Mouse (Mus musculus) yolk sac, embryonic 10.5 days (tissue): ENCODE measurements at regions not wholly inside any gene's neighbourhood (a gene's known extent, or its start where the extent isn't known, plus 50 kb on each side); places are given as distances from the start of the nearest gene placed in this dataset.

Experiments used
- DNase-seq: peaks from one replicate; pipeline ENCODE4 v3.0.0-alpha.2; 2017; ENCODE audit warnings: low spot score

DNA sequence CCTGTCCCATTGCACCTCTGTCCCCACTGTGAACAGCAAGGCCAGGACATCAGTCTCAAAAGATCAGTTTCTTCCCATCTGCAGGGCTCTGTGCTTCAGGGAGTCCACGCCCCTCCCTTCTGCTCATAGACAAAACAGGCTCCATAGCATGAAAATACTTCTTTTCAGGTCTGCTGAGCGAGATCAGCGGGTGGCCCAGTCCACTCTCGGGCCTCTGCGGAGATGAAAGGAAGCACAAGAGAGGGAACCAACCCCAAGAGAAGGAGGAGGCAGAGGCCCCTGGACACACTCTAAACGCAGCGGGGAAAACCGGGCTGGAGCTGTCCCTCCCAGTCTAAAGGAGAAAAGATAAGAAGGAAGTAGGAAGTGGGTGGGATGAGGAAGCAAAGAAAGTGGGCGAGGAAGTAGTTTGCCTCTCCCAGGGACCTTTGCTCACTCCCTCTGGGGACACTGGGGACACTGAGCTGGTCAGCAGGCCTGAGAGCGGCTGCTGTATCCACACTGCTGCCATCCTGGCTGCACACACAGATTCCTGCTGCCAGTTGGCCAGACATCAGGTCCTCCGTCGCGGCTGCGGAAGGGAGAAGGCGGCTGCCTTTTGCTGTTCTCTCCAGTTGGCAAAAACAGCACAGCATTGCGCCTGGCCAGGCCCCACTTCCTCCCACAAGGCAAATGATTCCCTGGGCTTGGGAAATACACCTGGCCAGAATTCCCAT, 143.5 kb downstream of the Rybp start:
- DNase-seq: peak; percentile 81

DNA sequence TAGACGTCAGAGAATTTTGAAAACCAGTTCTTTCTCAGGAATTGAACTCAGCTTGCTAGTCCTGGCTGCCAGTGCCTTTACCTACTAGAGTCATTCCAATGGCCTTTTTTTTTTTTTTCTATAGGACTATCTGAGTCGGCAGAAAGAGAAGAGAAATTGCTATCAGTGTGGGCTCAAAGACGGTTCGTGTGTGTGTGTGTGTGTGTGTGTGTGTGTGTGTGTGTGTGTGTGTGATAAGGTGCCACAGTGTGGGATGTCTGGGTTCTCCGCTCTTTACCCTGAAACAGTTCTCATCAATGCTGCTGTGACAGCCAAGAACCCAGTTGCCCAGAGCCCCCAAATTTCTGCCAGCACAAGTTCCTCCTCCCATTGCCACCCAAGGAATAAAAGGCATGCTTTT, 146.1 kb downstream of the Rybp start:
- no peak for DNase-seq

DNA sequence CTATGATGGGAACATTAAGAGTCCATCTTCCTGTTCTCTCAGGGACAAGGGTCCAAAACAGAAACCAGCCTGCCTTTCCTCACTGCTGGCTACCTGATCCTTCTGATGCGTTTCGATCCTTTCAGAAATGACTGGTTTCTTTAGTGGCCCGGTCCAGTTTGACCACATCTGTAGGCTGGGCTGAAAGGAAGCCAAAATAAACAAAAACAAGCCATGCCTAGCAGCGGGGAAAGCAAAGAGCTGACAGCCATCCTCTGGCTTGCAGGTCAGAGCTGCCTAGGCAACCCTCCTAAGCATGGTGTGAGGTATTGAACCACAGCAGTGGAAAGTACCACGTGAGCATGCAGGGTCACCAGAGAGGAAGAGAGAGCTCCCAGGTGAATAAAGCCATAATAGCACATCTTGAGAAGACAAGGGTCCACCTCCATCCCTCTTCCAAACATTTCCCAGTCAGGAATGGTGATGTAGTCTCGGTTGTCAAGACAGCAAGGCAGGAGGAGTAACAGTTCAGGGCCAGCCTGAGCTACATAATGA, 146.6 kb downstream of the Rybp start:
- DNase-seq: no peak

DNA sequence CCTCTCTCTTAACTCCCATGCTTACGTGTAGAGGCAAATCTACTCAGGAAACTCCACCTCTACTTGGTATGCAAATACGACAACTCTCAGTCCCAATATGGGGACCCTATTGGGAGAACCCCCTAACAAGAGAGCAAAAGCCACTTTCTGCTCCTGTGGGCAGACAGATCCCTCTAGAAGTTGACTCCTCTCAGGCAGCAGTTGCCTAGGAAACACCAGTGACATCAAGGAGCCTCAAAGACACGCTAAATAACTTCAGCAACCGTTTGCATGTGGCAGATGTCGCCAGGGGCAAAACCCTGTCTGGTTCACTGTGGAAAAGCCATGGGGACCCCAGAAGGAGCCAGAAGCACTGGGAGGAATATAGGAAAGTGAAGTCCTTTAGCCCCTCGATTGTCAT, 147.5 kb downstream of the Rybp start:
- DNase-seq: no peak

DNA sequence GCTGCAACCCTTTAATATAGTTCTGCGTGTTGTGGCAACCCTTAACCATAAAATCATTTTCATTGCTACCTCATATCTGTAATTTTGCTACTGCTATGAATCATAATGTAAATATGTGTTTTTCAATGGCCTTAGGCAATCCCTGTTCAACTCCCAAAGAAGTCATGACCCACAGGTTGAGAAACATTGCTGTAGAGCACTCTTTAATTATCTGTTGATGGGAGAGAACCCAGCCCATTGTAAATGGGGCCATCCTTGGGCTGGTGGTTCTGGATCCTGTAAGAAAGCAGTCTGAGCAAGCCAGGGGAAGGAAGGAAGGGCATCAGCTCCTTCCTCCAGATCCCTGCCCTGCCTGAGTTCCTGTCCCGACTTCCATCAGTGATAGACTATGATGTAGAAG, 148.6 kb downstream of the Rybp start:
- no peak for DNase-seq

DNA sequence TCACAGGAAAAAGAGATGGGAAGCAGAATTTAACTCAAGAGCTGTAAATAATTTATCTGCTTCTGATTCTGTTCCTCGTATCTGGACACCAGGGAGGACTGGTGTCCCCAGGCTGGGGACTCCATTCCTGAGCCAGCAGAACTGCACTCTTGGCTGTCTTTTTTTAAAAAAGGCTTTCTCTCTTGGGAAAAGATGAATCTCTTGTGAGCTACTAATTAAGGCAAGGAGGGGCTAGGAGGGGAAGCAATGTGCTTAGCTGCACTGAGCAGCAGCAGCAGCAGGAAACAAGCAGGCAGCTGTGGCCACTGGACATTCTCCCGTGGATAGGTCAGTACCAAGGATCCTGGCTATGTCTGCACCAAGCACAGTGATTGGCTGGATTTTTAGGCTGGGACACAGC, 152.1 kb downstream of the Rybp start:
- no peak for DNase-seq

DNA sequence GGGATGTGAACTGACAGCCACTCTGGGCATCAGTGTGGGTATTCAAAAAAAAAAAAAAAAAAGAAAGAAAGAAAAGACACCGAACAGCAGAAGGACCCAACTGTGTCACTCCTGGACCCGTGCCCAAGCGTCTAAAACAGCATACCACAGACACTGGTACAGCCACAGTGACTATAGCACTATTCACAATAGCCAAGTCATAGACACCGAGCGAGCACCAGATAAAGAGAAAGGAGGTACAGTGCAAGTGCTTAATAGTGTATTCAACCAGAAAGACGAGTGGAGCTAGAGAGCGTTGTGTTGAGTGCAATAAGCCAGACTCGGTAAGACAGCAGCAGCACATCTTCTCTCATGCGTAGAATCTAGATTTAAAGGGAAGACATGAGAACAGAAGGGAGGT, 153.3 kb downstream of the Rybp start:
- DNase-seq: no peak

DNA sequence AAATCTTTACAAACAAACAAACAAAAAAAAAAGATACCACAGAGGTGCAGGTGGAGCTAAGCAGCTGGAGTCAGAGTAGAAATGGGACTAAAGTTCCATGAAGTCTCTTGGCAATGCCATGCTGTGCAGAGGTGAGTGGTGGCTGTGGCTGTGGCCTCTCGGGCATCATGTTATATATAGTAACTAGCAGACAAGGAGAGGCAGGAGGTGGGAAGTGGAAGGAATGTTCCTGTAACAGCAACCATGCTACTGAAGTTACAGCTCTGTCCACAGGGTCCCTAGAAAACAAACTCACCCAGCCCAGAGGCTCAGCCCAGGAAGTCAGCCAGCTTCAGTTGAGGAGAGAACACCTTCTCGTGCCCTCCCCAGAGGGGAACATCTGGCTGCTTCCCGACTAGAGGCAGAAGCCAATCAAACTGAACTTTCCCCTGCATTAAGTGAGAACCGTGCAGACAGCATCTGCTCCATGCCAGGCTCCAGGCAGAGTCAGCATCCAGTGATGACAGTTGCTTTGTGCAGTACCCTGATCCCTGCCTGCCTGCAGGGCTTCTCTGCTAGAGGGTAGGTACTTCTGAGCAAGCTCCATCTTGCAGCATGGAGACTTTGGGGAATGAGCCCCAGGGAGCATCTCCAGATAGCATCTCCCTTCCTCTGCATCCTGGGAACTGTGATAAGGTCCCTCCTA, 154.2 kb downstream of the Rybp start:
- no peak for DNase-seq

DNA sequence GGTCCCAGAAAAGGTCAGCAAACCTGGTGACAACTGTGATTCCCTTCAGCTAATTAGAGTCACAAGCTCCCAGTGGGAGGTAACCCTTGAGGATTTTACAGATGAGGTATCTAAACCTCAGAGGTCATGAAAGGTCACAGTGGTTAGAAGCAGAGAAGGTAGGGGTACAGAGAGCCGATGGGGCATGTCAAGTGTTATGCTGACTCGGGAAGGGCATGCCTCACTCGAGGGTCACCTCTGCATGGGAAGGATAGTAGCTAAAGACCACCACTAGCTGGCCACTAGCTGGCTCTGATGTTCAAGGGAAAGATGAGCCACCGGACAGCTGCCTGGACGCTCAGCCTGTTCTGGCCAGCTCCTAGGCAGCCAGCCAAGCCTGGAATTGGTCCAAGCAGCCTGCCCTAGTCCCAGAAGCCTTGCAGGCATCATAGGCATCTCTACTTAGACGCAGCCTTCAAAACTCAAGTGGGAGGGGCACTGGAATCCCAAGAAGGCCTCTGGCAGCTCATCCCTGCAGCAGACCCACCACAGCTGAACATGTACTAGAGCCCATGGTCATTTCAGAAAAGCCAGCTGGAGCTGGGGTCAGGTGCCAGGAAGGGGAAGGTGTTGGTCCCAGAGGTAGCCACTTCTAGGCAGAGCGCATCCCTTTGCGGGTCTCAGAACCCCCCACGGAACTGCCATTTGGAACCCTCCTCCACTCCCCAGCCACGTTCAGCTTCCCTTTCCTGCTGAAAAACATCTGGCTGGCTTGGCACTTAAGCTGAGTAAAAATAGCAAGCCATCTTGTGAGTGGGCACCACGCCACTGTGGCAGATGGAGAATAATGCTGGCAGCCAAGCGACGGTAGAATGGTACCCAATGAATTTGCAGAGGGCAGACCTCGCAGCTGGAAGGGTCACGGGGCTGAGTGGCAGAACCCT, 159.8 kb downstream of the Rybp start:
- DNase-seq: peak; percentile 75

DNA sequence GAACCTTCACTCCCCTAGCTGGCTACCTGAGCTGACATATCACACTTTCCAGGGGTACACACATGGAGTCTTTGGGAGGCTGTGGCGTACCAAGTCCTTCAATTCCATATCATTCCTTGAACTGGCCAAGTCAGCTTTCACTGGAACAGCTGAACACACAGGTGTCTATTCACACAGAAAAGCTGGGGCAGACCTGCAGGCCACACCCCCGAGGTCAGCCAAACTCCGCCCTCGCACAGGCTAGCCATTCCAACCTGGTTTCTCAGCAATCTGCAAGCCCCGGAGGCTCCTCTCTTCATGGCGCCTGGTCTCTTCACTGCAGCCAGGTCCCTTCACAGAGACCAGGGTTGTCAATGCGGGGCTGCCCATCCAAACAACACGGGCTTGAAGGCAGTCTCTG, 160.5 kb downstream of the Rybp start:
- DNase-seq: peak; percentile 57

DNA sequence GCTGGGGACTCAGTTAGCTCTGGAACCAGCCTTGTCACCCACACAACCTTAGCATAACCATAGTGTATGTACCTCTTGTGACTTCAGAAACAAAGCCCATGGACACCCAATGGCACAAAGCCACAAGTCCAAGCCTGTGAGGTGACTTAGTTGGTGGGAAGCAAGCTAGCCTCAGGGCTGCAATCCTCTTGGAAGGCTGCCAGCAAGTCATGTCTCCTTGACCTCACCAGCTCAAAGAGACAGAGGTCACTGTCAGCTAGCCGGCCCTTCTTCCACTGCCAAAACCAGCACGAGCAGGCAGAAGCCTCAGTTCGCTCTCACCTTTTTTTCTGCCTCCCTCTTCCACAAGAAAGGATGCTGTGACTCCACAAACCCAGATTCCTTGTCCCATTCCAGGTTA, 161.0 kb downstream of the Rybp start:
- DNase-seq: peak; percentile 68

DNA sequence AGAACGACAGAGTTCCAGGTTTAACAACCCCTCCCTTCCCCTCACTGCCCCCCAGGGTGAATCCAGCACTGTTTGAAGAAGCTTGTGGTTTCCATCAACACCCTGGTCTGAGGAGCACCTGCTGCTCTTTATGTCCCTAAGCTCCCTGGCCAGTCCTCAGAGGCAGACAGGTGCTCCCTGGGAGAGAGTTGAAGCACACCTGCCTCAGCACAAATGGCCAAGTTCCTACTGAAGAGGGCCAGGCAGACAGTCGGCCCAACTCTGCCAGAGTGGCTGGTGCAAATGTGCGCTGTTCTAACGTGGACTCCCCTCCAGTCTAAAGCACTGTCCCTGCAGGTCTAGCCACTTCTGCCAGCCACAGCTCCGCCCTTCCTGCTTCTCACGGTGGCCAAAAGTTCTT, 166.0 kb downstream of the Rybp start:
- no peak for DNase-seq

DNA sequence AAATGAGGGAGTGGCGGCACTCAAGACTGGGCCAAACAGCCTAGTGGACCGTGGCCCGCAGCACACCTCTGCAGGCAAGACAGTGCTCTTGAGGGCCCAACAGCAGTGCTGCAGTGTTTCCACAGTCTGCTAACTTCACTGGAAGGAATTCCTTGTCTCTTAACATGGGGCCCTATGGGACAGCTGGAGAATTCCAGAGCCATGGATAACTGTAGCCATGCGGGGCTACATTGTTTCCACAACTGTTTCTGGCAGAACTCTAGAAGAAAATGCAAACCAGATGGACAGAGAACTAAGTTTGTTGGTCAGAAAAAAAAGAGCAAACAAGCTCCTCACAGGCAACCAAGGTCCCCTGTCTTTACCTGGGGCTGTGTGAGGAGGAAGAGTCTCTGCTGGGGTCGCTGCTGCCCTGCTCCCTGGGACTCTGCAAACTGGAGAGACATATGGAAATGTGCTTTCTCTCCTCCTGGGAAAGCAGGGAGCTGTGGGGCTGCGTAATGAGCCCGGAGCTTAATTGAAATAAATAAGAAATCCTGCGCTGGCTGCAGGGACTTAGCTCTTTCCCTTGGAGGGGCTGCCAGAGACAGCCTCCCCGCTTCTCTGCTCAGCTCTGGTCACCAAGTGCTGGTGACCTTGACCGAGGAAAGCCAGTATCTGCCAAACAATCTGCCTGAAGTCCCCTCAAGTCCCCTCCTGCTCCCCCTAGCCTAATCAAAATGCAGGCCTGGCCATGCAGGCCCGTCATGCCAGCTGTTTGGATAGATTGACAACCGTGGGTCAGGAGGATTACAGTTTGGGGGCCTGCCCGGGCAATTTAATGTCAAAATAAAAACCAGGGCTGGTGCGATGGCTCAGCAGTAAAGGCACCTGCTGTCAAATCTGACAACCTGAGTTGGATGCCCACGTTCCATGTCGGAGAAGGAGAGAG, 167.0 kb downstream of the Rybp start:
- no peak for DNase-seq

DNA sequence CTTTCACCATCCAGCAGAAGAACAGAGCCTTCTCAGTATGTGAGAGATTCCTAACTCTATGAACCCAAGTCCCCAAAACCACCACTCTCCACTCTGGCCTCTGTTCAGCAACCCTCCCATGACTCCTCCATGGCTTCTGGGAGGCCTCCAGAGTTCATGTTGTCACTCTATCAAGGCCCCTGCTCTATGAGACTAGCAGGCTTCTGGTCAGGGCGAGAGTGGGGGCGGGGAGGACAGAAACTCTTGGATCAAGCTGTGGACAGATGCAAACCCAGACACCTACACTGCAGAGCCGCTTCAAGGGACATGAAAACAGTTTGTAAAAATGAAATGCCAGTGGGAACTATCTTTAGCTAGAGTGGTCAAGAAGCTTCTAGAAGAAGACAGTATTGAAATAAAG, 170.2 kb downstream of the Rybp start:
- no peak for DNase-seq

DNA sequence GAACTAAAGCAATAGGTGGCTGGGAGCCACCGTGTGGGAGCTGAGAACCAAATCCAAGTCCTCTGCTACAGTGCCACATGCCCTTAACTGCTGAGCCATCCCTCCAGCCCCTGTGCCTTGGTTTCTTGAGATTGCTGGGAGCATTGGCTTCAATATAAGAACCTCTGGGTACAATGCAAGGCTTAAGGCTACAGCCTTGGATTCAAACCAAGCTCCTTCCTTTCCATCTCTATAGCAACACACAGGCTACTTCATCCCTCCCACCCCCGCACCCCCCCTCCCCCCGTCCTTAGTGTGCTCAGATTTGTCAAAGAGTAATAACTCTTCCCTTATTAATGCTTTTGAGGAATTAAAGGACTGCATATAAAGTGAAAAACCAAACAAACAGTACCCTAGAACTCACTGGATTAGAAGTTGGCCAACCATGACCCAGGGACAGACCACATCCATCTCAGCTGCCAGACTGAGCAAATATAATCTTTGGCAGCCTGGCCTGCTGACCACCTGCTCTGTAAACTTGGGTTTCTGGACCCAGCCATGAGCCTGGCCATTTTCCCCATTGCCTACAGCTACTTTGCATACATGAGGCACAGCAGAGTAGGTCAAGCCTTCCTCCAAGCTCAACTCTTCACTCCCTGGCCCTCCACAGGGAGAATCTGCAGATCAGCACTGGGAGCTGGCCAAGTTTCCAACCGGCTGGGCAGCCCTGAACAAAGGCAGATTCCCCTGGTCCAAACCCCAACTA, 173.7 kb downstream of the Rybp start:
- no peak for DNase-seq

DNA sequence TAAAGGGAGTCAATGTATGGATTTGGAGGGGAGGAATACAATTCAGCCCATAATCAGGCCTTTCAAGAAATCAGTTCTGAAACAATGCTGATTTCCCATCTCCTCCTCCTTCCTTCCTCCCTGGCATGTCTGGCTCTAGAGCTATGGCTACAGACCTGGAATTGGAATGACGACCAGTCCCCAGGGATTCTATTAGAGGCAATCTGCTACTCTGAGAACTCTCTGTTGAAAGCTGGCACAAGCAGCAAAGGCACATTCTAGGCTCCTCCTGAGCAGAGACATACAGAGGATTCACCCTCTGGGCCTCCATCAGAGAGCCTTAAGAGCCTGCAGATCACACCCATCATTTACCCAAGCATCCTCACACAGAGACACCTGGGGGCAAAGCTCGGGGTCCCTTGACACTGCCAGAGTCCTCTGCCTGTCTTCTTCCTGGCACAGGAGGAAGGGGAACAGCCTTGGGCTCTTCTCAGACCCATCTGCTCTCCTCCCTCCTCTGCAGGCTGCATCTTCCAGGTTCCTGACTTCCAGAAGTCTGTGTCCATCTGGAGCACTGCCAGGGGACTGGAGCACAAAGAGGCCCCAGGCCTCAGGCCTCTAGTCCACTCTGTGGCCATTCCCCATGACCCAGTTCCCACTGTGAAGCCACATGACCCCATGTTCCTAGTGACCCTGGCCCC, 176.2 kb downstream of the Rybp start:
- DNase-seq: no peak

DNA sequence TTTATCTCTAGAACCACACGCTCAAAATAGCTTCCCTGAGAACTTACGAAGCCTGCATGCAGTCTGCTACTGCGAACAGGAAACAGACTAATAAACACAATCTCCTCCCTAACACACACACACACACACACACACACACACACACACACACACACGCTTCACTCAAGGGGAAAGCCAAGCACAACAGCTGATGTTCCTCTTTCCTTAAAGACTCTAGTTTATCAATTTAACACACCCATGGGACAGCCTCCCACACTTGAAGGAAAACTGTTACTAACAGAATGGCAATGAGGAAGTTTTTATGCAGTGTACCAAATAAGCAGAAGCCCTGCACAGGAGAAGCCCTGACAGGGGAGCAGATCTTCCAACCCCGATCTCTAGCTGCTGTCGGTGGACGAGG, 177.3 kb downstream of the Rybp start:
- DNase-seq: peak; percentile 55

DNA sequence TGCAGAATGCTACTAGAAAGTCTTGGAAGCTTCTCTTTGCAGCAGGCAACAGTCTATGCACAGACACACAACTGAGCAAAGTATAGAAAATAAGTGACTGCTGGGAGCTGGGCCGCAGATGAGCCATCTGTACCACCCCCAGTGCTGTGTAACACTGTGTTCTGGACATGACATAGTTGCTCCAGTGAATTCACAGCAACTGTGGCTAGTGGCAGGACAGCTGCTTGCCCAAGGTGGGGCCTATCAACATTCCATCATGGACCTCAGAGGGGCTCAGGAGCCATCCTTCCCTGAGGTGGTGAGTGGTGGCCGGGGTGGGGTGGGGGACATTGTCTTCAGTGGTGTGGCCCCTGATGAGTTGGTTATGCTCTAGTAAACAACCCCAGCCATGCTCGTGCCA, 177.9 kb downstream of the Rybp start:
- DNase-seq: no peak

DNA sequence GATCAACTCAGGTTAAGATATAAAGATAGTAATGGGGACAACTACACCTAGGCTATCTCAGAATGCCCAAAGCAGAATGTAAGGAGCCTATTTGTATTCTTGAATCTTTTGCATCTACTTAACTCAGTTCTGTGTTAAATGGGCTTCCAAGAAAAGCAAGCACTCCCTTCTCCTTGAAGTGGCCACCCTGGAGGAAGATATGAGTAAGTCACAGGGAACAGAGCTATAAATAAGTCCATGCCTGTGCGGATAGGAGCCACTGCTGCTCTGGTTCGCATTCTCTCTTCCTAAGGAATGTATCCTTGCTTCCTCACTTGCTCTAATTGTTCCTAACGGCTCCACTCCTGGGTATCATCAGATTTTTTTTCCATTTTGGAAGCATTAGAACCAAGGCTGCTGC, 179.8 kb downstream of the Rybp start:
- no peak for DNase-seq

DNA sequence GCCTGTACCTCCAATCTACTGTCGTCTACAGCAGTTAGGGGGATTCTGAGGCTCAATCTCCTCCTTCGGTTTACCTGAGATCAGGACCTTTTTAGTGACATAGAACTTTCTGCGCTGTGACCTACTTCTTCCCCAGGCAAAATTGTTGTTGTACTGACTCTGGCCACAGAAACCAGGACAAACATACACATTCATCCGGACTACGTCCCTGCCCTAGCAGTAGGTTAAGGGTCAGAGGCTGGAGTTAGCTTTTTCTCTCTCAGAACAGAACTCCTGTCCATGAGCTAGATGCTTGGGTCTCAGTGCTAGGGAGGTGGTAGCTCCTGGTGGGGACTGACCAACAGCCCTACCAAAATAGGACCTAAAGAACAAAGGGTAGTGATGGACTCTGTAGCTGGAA, 180.2 kb downstream of the Rybp start:
- DNase-seq: no peak
